Mouse (Mus musculus) thymus, adult 2 months (tissue): ENCODE results near the gene Adprm.

Source experiments
- CTCF ChIP-seq: fragments of 200-500 bp; IDR thresholded peaks from 2 replicates; pipeline ENCODE4 v1.5.1; 2012; ENCODE audit warnings: mild to moderate bottlenecking, control low read depth, low read length, moderate library complexity, borderline replicate concordance; ENCODE audit not compliant: control insufficient read depth, poor library complexity, insufficient read depth; ENCODE audit errors: extremely low read depth
- POLR2A ChIP-seq: fragments of 200-500 bp; IDR thresholded peaks from 2 replicates; pipeline ENCODE4 v1.6.1; 2012; ENCODE audit warnings: mild to moderate bottlenecking, low read length, control low read depth, moderate library complexity; ENCODE audit not compliant: control insufficient read depth, poor library complexity, insufficient read depth; ENCODE audit errors: extremely low read depth

- no peak for TF ChIP-seq CTCF
- TF ChIP-seq POLR2A = no peak
These were observed 10.3 kb upstream of the Adprm start for GRCm38 (mm10) chr11:67062726-67063125.
